Mouse (Mus musculus) liver, adult 2 months (tissue): Measurements from ENCODE around the gene Nudt19.

Source experiments
- CTCF ChIP-seq: fragments of 200-500 bp; IDR thresholded peaks from 2 replicates; pipeline ENCODE4 v1.5.1; 2011; ENCODE audit warnings: low read depth, low read length, control low read depth
- POLR2A ChIP-seq: fragments of 200-500 bp; IDR thresholded peaks from 2 replicates; pipeline ENCODE4 v1.6.1; 2011; ENCODE audit warnings: low read length, control low read depth; ENCODE audit not compliant: insufficient read depth; ENCODE audit errors: extremely low read depth

GRCm38 (mm10) chr7:35583476-35584025 lies 27.4 kb upstream of the Nudt19 start:
- no peak for TF ChIP-seq CTCF
- no peak for TF ChIP-seq POLR2A
